Mouse (Mus musculus) skeletal muscle tissue, adult 2 months (tissue): ENCODE results near the gene Zfp618.
A peak's percentile ranks its signal among the peaks of the same experiment; 100 is the strongest.

Source experiments
- DNase-seq: peaks from one replicate; pipeline ENCODE4 v3.0.0-alpha.2; 2012; ENCODE audit warnings: low read depth, low spot score

Gene Zfp618

DNA sequence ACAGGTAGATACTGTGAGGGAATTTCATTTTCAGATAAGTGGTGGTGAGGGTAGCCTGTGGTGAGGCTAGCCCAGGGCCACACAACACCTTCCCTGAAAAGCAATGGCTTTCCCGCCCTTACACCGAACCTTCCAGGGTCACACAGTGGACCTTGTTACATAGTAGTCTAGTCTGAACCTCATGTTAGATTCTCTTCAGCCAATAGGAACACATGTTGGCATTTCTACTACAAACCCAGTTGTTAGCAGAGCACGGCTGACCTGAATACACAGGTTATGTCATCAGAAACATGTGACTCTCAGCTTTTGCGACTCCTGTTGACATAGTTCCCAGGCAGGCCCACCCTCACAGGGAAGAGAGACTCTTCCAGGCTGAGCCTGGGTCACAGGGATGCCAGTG is 33.9 kb downstream of the Zfp618 start:
- no peak for DNase-seq

DNA sequence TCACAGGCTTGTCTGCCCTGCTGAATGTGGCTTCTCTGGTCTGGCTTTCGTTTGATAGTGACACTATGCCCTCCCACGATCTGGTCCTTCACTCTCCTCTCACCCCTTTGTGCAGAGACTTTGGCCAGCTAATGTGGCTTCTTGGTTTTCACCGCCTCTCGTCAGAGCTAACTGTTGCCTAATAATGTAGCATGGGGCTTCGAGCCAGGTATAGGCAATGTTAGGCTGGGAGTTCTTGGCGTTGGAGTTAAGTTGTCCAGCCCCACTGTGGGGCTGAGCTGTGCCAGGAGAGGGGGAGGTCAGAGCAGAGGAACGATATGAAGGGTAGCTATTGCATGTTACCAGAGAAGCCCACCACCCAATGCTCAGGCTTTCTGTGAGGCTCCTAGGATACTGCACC is 34.5 kb downstream of the Zfp618 start:
- DNase-seq: no peak

DNA sequence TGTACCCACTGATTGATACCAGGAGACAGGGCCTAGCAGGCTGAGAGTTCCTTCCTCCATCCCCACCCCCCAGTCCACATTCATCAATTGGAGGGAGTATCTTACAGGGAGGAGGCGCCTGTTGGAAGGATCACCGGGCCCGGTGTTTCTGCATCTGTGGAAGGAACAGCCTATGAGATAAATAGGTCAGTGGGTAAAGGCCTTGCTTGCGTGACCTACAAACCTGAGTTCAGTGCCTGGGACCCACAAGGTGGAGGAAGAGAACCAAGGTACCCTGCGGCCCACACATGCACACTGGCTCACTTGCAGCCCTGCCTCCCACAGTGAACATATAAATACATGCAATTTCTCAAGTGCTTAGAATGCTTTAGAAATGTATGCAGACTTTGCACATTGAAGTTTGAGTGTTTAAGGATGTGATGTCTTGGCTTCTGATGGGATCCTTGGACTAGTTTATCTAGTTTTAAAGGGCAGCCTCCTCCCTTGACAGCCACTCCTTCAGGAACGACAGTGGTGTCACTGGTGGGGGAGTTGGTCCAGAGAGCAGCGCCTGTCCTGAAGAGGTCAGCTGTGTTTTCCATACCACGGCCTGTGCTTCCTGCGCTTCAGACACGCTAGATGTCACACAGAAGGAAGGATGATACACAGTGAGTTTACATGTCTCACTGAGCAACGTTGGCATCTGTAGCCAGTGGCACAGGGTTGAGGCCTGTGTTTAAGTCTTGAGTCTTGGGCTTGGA is 35.1 kb downstream of the Zfp618 start:
- no peak for DNase-seq

DNA sequence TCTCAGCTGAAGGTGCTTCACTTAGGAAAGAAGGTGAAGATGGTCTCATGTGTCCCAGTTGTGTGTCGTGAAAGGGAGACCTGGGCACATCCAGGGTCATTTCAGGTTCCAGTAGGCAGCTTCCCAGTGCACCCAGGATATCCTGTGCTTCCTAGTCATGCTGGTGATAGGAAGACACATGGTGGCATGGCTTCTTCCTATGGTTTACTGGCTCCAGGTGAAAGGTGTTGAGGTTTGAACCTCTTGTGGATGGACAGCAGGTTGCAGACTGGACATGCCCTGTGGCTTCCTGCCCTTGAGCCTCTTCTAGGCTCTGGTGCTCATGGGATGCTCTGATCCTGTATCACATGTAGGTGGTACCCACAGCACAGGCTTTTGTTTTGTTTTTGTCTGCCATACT is 37.0 kb downstream of the Zfp618 start:
- DNase-seq: no peak

DNA sequence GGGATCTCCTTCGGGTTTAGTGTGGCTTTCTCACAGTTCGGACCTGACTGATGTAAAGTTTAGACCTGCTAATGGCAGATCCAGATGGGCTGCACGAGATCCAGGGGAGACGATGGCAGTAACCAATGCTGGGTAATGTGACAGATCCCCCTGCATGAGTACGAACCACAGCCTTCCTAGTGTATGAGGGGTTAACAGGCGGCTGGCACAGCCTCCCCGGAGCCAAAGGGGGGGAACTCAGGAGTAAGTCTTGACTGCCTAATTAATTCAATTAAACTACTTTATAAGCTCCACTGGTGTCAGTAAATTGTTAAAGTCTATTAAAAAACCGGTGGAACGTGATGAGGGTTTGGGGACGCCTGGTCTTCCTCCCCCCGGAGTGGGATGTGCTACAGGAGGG is 39.1 kb downstream of the Zfp618 start:
- no peak for DNase-seq

DNA sequence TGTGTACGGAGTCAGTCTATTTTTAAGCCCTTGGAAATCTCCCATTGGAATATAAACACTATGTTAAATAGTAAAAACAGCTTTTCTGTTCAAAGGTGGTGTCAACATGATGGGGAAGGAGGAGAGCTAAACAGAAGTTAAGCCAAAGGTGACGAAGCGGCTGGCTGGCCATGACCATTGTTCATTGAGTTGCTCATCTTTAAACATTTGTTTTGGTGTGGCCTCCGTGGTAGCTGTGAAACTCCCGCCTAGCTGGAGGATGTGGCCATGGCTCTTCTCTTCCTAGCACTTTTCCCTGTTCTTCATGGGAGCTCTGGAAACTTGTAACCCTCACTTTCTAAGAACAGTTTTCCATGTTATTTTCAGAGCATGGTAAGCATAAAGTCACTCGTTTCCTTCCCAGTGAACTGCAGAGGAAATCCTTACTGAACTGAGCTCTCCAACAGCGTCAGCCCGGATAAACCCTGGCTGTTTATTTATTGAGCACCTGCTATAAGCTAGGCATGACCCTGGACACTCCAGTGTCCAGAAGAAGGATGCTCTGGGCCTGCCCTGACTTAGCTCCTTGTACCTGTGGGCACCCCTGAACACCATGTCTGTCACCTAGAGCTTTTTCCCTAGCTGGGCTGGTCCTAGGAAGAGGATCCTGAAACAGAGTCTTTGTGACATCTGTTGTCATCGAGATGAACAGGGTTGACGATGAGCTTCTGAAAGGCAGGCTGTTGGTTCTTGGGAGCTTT is 40.2 kb downstream of the Zfp618 start:
- no peak for DNase-seq

DNA sequence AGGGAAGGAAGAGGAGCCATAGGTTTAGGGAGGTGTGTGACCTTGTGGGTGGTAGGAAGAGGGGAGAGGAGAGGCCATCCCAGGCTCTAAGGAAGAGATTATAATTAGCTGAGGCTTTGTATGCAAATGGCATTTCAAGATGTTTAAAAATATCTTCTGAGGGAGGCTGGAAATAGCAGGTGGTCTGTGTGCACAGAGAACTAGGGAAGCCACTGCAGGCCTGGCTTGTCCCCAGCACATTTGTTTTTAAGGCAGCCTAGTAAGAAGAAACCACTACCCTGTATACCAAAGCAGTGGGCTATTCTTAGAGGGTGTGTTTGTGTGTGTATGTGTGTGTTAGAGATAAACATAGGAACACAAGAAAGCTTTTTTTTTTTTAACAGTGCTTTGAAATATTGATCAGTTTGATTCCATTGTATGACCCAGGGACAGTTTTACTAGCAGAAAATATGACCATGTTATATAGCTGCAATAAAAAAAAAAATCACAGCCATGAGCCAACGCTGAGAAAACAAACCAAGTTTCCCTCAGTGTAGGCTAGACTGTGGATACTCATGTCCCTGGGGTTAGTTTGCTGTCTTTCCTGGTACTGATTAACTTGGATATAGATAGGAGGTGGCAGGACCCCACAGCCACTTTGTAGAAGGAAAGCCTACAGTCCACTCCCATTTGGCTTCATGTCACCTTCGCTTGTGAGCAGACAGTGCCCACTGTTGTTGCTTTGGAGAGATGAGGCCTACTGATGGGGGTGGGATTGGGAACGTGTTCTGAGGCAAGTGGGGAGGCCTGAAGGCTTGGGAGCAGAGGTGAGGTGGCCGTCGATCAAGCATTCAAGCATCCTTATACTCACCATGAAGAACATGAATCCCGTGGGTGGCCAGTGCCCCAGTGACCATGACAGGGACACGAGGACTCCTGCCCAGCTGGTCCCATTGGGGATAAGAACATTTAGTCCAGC is 41.1 kb downstream of the Zfp618 start:
- DNase-seq: no peak

DNA sequence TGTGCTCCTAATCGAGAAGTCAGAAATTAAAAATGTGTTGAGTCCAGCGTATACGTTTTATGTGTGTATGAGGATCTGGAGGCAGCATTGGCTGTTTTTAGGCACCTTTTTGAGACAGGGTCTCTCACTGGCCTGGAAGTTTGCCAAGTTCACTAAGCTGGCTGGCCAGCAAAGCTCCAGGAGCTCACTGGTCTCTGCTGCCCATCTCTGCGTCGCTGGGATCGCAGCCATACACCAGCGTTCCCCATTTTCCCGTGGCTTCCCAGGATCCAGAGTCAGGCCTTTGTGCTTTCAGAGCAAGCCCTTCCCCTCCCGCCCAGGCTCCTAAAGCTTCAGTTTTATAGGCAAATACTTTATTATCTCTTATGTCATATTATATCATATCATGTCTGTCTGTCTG is 42.8 kb downstream of the Zfp618 start:
- no peak for DNase-seq

DNA sequence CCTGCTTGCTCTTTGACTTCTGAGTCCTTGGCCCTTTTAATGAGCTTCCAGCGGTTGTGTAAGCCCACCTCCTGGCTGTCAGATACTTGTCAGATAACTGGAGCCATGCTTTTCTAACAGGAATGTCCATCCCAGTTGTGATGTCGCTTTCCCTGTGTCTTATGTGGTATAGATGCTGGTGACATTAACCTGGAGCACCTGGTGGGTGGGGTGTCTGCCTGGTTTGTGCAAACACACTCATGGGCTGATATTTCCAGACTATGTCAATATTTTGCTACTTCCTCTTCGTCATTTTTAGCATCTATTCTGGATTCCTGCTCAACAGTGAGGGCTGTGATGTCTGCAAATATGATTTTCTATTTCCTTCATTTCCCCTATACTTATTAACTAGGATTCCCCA is 43.4 kb downstream of the Zfp618 start:
- DNase-seq: no peak

DNA sequence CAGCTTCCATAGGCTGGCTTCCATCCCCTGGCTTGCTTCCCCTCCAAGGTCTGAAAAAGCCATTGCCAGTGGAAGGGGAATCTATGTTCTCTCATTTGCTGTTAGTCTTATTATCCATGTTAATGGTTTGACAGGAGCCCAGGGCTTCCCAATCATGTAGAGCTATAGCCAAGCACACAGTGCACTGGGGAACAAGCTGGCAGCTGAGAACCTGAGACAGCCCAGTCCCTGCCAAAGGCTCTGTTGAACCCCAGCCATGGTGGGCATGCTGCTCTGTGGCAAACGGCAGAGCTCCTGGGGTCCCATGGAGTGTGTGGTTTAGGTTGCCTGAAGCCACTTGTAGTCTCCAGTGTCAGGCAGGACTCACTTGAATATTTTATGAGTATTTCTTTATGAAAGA is 44.4 kb downstream of the Zfp618 start:
- no peak for DNase-seq

DNA sequence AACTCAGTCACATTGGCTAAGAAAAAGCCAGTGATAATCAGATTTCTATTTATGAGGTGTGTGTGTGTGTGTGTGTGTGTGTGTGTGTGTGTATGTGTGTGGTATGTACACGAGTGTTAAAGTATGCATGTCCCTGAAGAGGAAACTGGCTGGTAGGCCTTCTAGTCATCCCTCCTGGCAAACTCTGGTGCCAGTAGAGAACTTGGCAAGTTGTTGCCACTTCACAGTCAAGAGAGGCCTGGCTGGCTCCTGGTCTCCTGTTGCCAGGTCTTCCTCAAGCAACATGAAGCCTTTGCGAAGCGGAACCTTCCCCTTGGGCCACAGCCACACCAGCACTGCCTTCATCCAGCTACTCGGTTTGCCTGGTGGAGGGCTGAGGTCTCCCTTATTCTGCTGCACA is 44.9 kb downstream of the Zfp618 start:
- DNase-seq: peak; percentile 81

DNA sequence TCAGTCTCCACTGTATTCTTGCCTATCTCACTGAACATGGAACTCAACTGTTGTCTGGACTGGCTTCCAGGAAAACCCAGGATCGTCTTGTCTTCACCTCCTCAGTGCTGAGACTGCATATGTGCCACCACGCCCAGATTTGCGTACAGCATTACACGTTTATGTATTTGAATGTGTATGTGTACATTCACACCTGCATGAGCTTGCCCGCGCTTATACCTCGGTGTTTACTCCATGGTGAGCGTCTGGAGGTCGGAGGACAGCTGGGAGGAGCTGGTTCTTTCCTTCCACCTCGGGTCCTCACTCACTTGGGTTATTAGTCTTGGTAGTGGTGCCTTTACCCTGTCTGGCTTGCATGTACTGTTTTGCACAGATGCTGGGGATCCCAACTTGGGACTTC is 53.2 kb downstream of the Zfp618 start:
- no peak for DNase-seq

DNA sequence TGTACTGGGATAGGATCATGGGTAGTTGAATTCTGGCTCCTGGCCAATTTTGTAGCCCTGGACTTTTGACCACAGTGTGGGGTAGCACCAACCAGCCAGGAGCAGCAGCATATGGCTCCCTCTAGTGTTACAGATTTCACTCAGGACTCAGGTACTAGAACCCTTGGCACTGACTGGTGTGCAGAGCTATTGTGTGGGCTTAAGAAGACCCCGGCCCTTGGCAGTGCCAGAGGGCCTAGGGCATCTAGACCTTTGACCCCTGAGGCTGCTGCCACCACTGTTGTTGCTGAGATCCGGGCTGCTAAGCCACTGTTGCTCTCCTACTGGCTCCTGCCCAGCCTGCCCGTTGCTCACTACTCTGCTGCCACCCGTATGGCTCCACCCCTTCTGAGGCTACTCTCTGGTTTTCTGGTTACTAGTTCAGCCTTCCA is 54.1 kb downstream of the Zfp618 start:
- no peak for DNase-seq

DNA sequence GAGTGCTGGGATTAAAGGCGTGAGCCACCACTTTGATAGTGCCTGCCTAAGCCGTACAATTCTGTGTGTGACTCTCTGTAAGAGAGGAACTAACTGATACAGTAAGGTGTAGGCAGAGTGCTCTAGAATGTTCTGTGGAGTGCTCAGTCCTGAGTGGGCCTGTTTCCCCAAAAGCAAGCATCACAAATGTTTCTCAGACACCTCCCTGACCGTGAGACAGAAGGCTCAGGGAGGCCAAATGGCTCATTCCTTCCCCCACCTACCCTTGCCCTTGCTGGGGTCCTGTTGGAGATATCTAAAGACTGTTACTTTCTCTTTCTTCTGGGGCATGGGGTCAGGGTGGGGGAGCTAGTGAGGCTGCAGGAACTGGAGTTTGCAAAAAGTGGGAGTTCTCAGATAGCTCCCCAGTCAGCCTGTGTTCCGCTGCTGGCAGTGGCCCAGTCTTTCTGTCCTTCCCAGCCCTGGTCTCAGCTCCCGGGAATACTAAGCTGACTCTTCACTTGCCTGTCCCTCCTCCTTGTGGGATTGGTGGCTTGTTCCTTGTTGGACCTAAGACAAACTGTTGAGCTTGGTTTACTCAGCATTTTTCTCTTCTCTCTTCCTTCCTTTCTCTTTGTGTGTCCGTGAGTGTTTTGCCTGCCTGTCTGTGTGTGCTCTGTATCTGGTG is 55.8 kb downstream of the Zfp618 start:
- DNase-seq: no peak

DNA sequence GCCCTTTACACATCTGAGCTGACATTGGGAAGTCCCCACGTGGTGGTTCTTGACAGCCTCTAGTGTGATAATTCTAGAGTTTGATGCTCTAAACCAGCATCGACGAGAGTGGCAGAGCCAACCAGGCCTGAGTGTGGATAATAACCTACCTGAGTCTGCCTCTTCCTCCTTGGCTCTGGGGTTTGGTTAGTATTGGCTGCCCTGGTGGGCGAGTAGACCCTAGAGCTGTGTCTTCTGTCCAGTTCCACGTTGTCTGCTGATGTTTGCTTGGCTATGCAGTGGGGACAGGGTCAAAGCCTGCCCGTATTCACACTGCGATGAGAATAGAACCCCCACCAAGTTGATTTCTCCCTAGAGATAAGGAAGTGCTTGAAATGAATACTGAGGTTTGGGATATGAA is 58.1 kb downstream of the Zfp618 start:
- DNase-seq: no peak

DNA sequence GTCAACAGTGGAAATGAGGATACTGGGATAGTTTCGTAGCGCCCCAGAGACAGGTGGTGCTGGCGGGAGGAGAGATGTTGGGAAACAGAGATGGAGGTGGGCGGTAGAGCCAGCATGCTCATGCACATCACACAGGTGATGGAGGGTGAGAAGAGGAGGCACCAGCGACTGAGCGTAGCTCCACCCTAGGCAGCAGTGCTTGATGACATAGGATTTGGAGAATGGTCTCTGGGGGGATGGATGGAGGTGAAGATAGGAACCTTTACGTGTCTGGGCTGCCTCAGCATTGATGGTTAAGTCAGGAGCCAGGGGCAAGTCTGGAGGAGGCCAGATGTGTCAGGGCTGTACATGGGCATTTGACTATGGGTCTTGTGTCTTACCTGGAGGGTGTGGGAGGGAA is 58.7 kb downstream of the Zfp618 start:
- DNase-seq: no peak

DNA sequence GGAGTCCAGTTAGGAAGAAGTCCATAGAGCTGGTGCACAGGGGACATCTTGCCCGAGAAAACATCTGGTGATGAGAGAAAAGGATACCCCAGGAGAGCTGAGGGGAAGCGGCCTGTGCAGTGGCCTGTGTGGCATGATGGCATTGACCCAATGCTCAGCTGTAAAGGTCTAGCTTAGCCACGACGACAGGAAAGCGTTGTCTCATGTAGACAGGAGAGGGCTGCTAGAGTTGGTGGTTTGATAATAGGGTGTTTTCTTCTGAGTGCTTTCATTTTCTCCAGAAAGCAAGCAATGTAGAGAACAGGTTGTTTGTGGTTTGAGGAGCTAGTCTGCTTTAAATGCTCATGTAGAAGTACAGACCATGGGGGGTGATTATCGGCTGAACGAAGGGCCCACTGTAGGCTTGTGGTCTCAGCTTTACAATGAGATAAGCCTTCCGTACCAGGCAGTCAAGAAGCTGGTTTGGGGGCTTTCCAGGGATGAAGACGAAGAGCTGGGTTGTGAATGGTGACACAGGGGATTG is 59.4 kb downstream of the Zfp618 start:
- no peak for DNase-seq

DNA sequence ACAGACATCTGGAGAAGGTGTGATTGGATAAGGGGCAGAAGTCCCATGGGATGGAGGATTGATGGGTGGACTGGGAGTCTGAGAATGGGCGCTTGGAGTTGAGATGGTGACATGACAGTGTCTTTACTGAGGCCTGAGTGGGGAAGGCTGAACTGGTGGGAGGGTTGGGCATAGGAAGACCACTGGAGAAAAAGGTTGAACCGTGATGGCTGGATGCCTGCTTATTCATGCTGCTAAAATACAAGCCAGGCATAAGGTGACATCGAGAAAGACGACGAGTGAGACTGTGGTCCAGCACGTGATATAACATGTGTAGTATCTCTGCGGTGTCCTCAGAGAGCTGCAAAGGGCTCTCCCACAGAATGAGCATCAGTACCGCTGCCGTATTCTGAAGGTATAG is 59.9 kb downstream of the Zfp618 start:
- DNase-seq: no peak

DNA sequence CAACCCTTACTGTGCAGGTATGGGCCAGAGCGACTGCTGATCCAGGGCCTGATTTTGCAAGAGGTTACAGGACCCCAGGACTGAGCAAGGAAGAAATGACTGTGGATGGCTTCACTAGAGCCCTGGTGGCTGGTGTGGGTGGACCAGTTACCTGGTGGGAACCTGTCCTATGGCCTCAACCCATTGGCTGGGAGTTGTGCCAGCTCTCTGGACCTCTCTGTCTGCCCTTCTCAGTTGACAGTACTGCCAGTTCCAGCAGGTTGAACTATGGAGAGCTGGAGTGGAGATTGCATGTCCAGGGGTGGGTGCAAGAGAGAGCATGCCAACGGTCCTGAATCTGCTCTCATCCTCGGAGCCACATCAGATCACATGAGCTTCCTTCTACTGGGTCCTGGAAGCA is 60.9 kb downstream of the Zfp618 start:
- no peak for DNase-seq

DNA sequence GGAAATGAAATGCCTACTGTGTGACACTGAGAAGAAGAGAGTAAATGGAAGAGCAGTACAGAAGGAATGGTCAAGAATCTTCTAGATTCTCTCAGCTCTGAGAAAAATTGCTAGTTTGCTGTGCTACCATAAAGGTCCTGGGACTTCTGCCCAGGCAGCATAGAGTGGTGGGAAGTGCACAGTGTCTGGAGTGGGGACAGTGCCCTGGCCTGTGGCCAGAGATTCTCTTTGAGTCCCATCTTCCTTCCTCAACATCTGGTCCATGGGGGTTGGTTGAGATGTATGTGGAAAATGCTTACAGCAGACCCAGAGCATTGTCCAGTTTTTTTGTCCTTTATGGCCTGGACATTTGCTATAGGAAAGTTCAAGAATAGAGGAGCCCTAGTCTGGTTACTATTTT is 62.1 kb downstream of the Zfp618 start:
- no peak for DNase-seq

DNA sequence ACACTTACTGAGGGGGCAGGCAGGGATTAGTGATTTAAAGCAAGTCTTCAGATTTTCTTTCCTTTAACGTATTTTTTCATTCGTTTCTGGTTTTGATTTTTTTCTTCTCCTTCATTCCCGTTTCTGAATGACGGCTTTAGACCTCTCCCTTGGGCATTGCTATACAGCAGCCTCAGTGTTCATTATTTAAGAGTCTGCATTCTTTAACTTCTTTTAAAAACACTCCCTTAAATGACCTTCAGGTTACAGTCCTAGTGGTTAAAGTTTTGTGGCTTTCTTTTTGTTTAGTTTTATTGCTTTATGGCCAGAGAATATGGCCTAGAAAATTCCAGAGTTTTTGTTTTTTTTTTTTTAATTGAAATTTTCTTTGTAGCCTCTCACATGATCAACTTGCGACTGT is 64.8 kb downstream of the Zfp618 start:
- no peak for DNase-seq

DNA sequence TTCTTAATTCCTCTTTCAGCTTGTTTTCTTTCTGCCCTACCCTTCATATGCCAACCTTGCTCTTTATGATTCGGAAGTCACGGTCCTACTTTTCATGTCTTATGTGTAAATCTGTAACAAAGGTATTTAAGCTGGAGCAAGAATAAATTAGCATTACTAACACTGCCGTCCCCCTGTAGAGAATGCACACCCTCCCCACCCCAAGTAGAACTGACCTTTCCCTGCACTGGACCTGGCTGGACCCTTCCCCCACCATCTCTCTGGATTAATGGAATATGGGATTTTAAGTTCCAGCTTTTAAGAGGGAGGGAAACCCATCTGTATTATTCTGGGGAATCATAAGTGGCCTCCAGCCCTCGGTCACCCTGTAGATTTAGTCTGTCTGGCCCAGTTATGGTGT is 65.9 kb downstream of the Zfp618 start:
- DNase-seq: no peak
